Mouse (Mus musculus) heart, postnatal 0 days (tissue): ENCODE measurements around the gene Unc13a. TPM values are rescaled to one million over a fixed set of nuclear protein-coding genes. Genes with fewer than 3 reads are reported as not detected.

Experiments used
- ATAC-seq: fragments of 200-750 bp; cut with Nextera tagmentation; 2 replicates; pipeline ENCODE4 v1.8.0; 2017; ENCODE audit warnings: low read depth, moderate number of reproducible peaks, moderate library complexity; ENCODE audit not compliant: insufficient read depth
- DNase-seq: peaks from one replicate; pipeline ENCODE4 v3.0.0-alpha.2; 2016; ENCODE audit warnings: low spot score
- H3K27ac ChIP-seq: fragments of 300-500 bp; sonication (generic); 2 replicates; pipeline ENCODE4 v1.5.1; 2014; ENCODE audit warnings: low read depth, mild to moderate bottlenecking
- H3K27me3 ChIP-seq: fragments of 300-500 bp; sonication (generic); 2 replicates; pipeline ENCODE4 v1.6.1; 2014; ENCODE audit warnings: low read length, mixed read lengths; ENCODE audit not compliant: control insufficient read depth, insufficient read depth
- H3K36me3 ChIP-seq: fragments of 300-500 bp; sonication (generic); replicated peaks from 2 replicates; pipeline ENCODE4 v1.6.1; 2014; ENCODE audit warnings: low read length, mixed read lengths; ENCODE audit not compliant: control insufficient read depth, insufficient read depth
- H3K4me1 ChIP-seq: fragments of 300-500 bp; sonication (generic); 2 replicates; pipeline ENCODE4 v1.6.1; 2014; ENCODE audit warnings: antibody characterized with exemption; ENCODE audit not compliant: control insufficient read depth, insufficient read depth
- H3K4me2 ChIP-seq: fragments of 300-500 bp; sonication (generic); 2 replicates; pipeline ENCODE4 v1.6.1; 2014; ENCODE audit warnings: low read depth, mild to moderate bottlenecking, low read length, moderate library complexity
- H3K4me3 ChIP-seq: fragments of 300-500 bp; sonication (generic); 2 replicates; pipeline ENCODE4 v1.5.1; 2014; ENCODE audit warnings: low read depth, low read length
- H3K9ac ChIP-seq: fragments of 300-500 bp; sonication (generic); replicated peaks from 2 replicates; pipeline ENCODE4 v1.6.1; 2014; ENCODE audit warnings: low read depth, low read length, mixed read lengths
- H3K9me3 ChIP-seq: fragments of 300-500 bp; sonication (generic); replicated peaks from 2 replicates; pipeline ENCODE4 v1.6.1; 2016; ENCODE audit warnings: low read length; ENCODE audit not compliant: control insufficient read depth
- CTCF ChIP-seq: IDR thresholded peaks from 2 replicates; pipeline ENCODE4 v1.5.1; 2016; ENCODE audit warnings: antibody characterized with exemption, control low read depth, low read depth
- EP300 ChIP-seq: IDR thresholded peaks from 2 replicates; pipeline ENCODE4 v1.6.1; 2016; ENCODE audit warnings: antibody characterized with exemption, low read depth
- WGBS: fragments of 180-500 bp; shearing (Covaris S2); extraction: QIAGEN DNeasy Blood & Tissue Kit; methylation state at CpG from one replicate; pipeline ENCODE4 v1.1.7; 2014; 5-methylcytosine and 5-hydroxymethylcytosine counted together
- polyA plus RNA-seq: library from polyadenylated mRNA; unstranded; fragments of >200 nt; fragmentation: Nextera tagmentation; extraction: Ambion mirVana; gene quantifications from 2 replicates; pipeline ENCODE4 v1.2.1, GENCODE M21; 2015
- total RNA-seq: library from RNA; depleted of rRNA; stranded (reverse); fragments of >200 nt; gene quantifications from 2 replicates; pipeline ENCODE4 v1.2.3, GENCODE M21; 2014; ENCODE audit warnings: low replicate concordance

Unc13a gene
- total and polyA plus RNA-seq, 2 experiments from 2014 or later: 0.57 to 0.60 TPM

DNA sequence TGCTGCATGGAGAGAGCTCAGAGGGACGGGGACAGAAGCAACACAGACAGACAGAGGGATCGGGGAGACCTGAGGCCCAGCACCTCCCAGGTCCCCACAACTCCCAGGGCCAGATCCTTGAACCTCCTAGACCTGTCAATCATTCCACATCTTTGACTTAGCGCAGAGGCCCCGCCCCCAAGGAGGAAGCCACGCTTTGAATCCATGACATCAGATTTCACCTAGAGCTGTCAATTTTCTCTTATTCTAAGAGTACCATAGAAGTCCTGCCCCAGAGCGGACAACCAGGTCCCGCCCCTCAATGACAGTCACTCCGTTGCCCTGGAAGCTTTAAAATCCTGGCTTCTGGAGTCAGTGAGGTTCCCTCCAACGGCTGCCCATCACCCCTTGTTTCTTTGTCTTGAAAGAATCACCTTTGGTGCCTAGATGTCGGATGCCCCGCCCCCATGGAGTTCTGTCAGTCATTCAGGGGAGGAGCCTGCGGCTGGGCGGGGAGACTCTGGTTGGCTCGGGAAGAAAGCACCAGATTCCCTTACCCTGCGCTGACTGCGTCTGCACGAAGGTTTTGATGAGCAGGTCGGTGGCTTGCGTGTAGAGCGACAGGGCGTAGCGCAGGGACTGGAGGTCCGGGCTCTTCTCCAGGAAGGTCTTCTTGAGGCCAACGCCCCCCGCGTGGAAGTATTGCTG lies 37.4 kb downstream of the Unc13a start:
- Histone ChIP-seq H3K27me3 (peaks cover 43% of the 10 kb centered on the region), H3K4me2 (peak overlapping the region; percentile 19), H3K9ac (no peak overlapping the region), H3K4me3 (no peak overlapping the region), H3K36me3 (no peaks in the 10 kb centered on the region), H3K27ac (no peak overlapping the region), H3K9me3 (no peaks in the 10 kb centered on the region), H3K4me1 (peaks cover 14% of the 10 kb centered on the region)
- DNase-seq (no peak), ATAC-seq (no peak)
- 4% methylated on average over 26 of the region's 26 CpGs for WGBS
- no peak for TF ChIP-seq EP300
- TF ChIP-seq CTCF: no peak

DNA sequence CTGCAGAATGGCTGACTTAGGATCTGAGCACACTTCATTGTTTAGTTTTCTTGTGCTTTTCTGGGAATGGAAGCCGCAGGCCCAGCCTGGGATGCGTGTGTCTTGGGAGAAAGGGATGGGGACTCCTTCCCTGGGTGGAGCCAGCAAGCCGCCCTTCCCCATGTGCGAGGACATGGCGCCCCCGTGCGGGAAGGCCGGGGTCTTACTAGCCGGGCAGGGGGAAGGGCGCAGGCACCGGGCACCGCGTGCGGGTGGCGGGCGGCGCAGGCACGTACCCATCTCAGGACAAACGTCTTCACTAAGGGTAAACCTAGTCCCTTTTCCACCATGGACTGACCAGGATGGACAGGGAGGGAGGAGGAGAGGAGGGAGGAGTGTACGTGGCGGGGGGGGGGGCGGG lies 38.4 kb downstream of the Unc13a start:
- Histone ChIP-seq H3K9me3 (no peaks in the 10 kb centered on the region), H3K4me3 (no peak overlapping the region), H3K27ac (no peak overlapping the region), H3K9ac (no peak overlapping the region), H3K4me2 (no peak overlapping the region; the same call in 1 of the 2 replicates), H3K4me1 (peaks cover 22% of the 10 kb centered on the region), H3K36me3 (no peaks in the 10 kb centered on the region), H3K27me3 (peaks cover 43% of the 10 kb centered on the region)
- DNase-seq (no peak), ATAC-seq (no peak)
- WGBS: 16% methylated on average over 19 of the region's 22 CpGs
- TF ChIP-seq CTCF (peak; percentile 40), EP300 (no peak)

DNA sequence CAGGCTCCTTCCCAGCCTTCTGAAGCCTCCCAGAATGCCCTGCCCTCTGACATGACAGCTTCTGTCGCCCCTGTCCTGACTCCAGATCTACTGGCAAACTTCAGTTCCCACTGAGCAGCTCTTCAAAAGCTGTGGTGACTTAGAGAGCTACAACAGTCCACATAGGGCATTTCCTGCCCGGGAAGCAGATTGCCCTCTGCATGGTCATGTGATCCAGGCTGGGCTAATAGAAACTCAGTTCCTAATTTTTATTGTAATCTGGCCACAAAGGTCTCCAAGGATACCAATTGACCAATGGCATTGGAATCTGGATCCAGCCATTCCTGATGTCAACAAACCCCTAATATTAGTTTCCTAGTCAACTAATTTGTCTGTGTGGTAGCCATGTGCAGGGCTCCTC lies 39.7 kb downstream of the Unc13a start:
- no peak for DNase-seq
- no peak overlapping the region for H3K4me2 ChIP-seq
- no peak overlapping the region for H3K27ac ChIP-seq
- peaks cover 22% of the 10 kb centered on the region for H3K4me1 ChIP-seq
- WGBS: 61% methylated on average over 2 of the region's 2 CpGs
- H3K9ac ChIP-seq: no peak overlapping the region
- no peak overlapping the region for H3K4me3 ChIP-seq
- TF ChIP-seq EP300: no peak
- TF ChIP-seq CTCF: no peak
- no peaks in the 10 kb centered on the region for H3K9me3 ChIP-seq
- peaks cover 43% of the 10 kb centered on the region for H3K27me3 ChIP-seq
- no peak for ATAC-seq
- no peaks in the 10 kb centered on the region for H3K36me3 ChIP-seq

DNA sequence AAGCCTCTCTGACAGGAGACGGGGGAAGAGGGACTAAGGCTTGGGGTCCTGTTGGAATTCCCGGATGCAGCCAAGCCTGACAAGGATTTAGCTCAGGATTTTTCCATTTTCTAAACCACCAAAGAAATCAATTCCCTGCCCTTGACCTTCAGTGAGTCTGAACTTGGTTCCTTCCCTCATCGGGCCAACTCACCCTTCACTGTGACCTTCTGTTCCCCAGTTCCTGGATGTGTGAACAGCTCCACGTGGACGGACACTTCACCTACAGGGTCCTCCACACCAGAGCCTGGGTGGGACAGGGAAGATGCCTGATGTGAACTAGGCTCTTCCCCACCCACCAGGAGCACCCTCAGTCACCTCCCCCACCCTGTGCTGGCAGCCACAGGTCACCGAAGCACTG lies 40.8 kb downstream of the Unc13a start:
- TF ChIP-seq CTCF: no peak
- TF ChIP-seq EP300: no peak

DNA sequence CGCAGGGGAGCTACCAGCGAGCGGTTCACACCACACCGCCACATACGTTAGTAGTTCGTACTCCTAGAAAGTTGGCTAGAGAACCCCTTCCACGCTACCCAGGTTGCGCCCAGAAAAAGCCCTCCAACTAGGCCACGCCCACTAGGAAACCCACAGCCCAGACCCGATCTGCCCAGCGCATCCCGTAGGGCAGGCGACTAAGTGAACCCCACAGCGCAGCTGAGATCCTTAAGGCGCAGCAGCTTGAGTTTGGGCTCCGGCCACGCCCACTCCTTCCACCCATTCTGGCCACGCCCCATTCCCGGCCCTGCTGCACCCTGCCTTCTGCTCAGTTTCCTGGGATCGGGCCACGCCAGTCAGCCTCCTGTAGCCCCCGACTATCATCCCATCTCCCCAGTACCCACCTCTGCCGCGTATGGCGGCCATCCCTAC lies 41.8 kb downstream of the Unc13a start:
- H3K27ac ChIP-seq: peak overlapping the region; percentile 26; the same call in 1 of the 2 replicates
- H3K36me3 ChIP-seq: peaks cover 14% of the 10 kb centered on the region; the same call in 1 of the 2 replicates
- H3K4me3 ChIP-seq: peak overlapping the region; percentile 56
- peaks cover 38% of the 10 kb centered on the region for H3K27me3 ChIP-seq
- H3K9me3 ChIP-seq: no peaks in the 10 kb centered on the region
- DNase-seq (no peak), ATAC-seq (peak; percentile 7; the same call in 1 of the 2 replicates)
- TF ChIP-seq CTCF (no peak), EP300 (no peak)
- peak overlapping the region; percentile 86 for H3K4me2 ChIP-seq
- WGBS: 5% methylated on average over 25 of the region's 25 CpGs
- no peak overlapping the region for H3K9ac ChIP-seq
- H3K4me1 ChIP-seq: peaks cover 22% of the 10 kb centered on the region

More for the DNA sequence above, 40.8 kb downstream of the Unc13a start:
- 73% methylated on average over 6 of the region's 6 CpGs for WGBS
- H3K4me1 ChIP-seq: peaks cover 22% of the 10 kb centered on the region
- no peak overlapping the region for H3K27ac ChIP-seq
- H3K4me3 ChIP-seq: no peak overlapping the region
- no peak overlapping the region for H3K9ac ChIP-seq
- peaks cover 43% of the 10 kb centered on the region for H3K27me3 ChIP-seq
- H3K9me3 ChIP-seq: no peaks in the 10 kb centered on the region
- H3K4me2 ChIP-seq: no peak overlapping the region
- DNase-seq (no peak), ATAC-seq (no peak)
- H3K36me3 ChIP-seq: peaks cover 5% of the 10 kb centered on the region; the same call in 1 of the 2 replicates
